Mouse (Mus musculus) embryo, embryonic 10.5 days (tissue): Measurements from ENCODE around the gene Tns2.
A peak's percentile ranks its signal among the peaks of the same experiment; 100 is the strongest.

Source experiments
- DNase-seq: peaks from one replicate; pipeline ENCODE4 v3.0.0-alpha.2; 2015; ENCODE audit warnings: low spot score

The Tns2 gene

GRCm38 (mm10) chr15:102092222-102092621 lies 8.0 kb upstream of the Tns2 start:
- no peak for DNase-seq

GRCm38 (mm10) chr15:102094157-102094556 lies 6.1 kb upstream of the Tns2 start:
- DNase-seq = no peak

GRCm38 (mm10) chr15:102094988-102095387 lies 5.2 kb upstream of the Tns2 start:
- no peak for DNase-seq

- no peak for DNase-seq
Observed at GRCm38 (mm10) chr15:102097147-102097915, 2.9 kb upstream of the Tns2 start.

- peak; percentile 62 for DNase-seq
Observed at GRCm38 (mm10) chr15:102097991-102098555, 2.1 kb upstream of the Tns2 start.

- DNase-seq = no peak
Observed at GRCm38 (mm10) chr15:102099260-102099659, 953 bp upstream of the Tns2 start.

- DNase-seq = peak; percentile 38
Observed at GRCm38 (mm10) chr15:102099771-102100160, 447 bp upstream of the Tns2 start.

- DNase-seq = peak; percentile 37
Observed at GRCm38 (mm10) chr15:102100996-102101671, 921 bp downstream of the Tns2 start.

- DNase-seq = no peak
Observed at GRCm38 (mm10) chr15:102101672-102102541, 1.7 kb downstream of the Tns2 start.

- DNase-seq = peak; percentile 58
Observed at GRCm38 (mm10) chr15:102102548-102103121, 2.4 kb downstream of the Tns2 start.

GRCm38 (mm10) chr15:102103371-102103946 lies 3.2 kb downstream of the Tns2 start:
- DNase-seq = peak; percentile 64

GRCm38 (mm10) chr15:102103947-102104555 lies 3.8 kb downstream of the Tns2 start:
- DNase-seq = peak; percentile 78

- DNase-seq = no peak
Observed at GRCm38 (mm10) chr15:102105360-102105759, 5.1 kb downstream of the Tns2 start.

- peak; percentile 51 for DNase-seq
Observed at GRCm38 (mm10) chr15:102105764-102106730, 5.8 kb downstream of the Tns2 start.

GRCm38 (mm10) chr15:102106754-102107456 lies 6.7 kb downstream of the Tns2 start:
- peak; percentile 44 for DNase-seq

- peak; percentile 88 for DNase-seq
Observed at GRCm38 (mm10) chr15:102107689-102108573, 7.7 kb downstream of the Tns2 start.

- DNase-seq = peak; percentile 87
Observed at GRCm38 (mm10) chr15:102108651-102109525, 8.7 kb downstream of the Tns2 start.
